In genomic region chr2:128083844-128084243, GRCm38 (mm10) we compare ENCODE assay signal across 24 mouse cellular contexts.
"Had no signal": no experiment of that assay in that cellular context is flagged by ENCODE, and none has a peak within 500 bp of the region (broad histone marks: within the 10 kb centered on the region; RNA-seq: fewer than 3 reads in every experiment).

No protein-coding gene starts in this region.

- H3K27me3 ChIP-seq: limb, embryonic 15.5 days; midbrain, embryonic 13.5 days; neural tube, embryonic 13.5 days had no signal

- H3K36me3 ChIP-seq: limb, embryonic 12.5 days; limb, embryonic 15.5 days; midbrain, embryonic 10.5 days; midbrain, embryonic 13.5 days; neural tube, embryonic 13.5 days had no signal

- ATAC-seq: intestine, embryonic 16.5 days; lung, postnatal 0 days; midbrain, embryonic 13.5 days; midbrain, embryonic 16.5 days had no signal

- H3K9ac ChIP-seq: limb, embryonic 12.5 days; limb, embryonic 15.5 days; liver, embryonic 14.5 days; liver, postnatal 0 days; lung, embryonic 14.5 days; midbrain, embryonic 13.5 days; neural tube, embryonic 13.5 days had no signal

- H3K4me2 ChIP-seq: limb, embryonic 12.5 days; limb, embryonic 15.5 days; liver, embryonic 11.5 days; lung, embryonic 14.5 days; midbrain, embryonic 13.5 days; neural tube, embryonic 13.5 days had no signal

- H3K9me3 ChIP-seq: limb, embryonic 12.5 days; limb, embryonic 15.5 days; midbrain, embryonic 10.5 days; midbrain, embryonic 13.5 days had no signal

- H3K27ac ChIP-seq: left cerebral cortex, adult 2 months; limb, embryonic 12.5 days; limb, embryonic 15.5 days; liver, embryonic 14.5 days; macrophage; midbrain, embryonic 10.5 days; midbrain, embryonic 13.5 days; neural tube, embryonic 13.5 days had no signal

- DNase-seq: kidney, adult 8-10 months; kidney, postnatal 36 days; layer of hippocampus, postnatal 36 days; left cerebral cortex, postnatal 4 days; liver, postnatal 0 days; lung, embryonic 14.5 days; retina, postnatal 1 day; right cerebral cortex, postnatal 25 days; spleen, adult 18-20 months; thymus, adult 18-20 months; thymus, postnatal 4 days had no signal

- H3K4me3 ChIP-seq: left cerebral cortex, adult 2 months; limb, embryonic 12.5 days; limb, embryonic 15.5 days; midbrain, embryonic 10.5 days; midbrain, embryonic 13.5 days; myocyte; neural tube, embryonic 13.5 days had no signal
